19 mouse cellular contexts compared by ENCODE assay signal in genomic region chr2:19452531-19453055, GRCm38 (mm10). TPM values are rescaled to one million over a fixed set of nuclear protein-coding genes. Genes with fewer than 3 reads are reported as not detected.
DNase-seq lines count a peak whose midpoint lies in the region; ATAC-seq and TF ChIP-seq lines count a peak whose summit lies in the region.
"Had no signal": no experiment of that assay in that cellular context is flagged by ENCODE, and none has a peak within 500 bp of the region (broad histone marks: within the 10 kb centered on the region; RNA-seq: fewer than 3 reads in every experiment).

No protein-coding gene starts in this region.

- H3K9me3 ChIP-seq in forebrain, embryonic 13.5 days (replicated peaks), result no peaks in the 10 kb centered on the region
- H3K9me3 ChIP-seq in forebrain, embryonic 16.5 days (ENCODE audit: control insufficient read depth, low read length), result no peaks in the 10 kb centered on the region
- no peaks in the 10 kb centered on the region for H3K9me3 ChIP-seq in ES-E14 (ENCODE audit: control insufficient read depth, insufficient read depth, low read depth, low read length)
- no peaks in the 10 kb centered on the region for H3K9me3 ChIP-seq in hindbrain, embryonic 12.5 days (replicated peaks)
- no peaks in the 10 kb centered on the region for H3K9me3 ChIP-seq in limb, embryonic 13.5 days
- H3K9me3 ChIP-seq: heart, embryonic 15.5 days; intestine, embryonic 15.5 days; liver, embryonic 12.5 days had no signal

- WGBS in forebrain, embryonic 13.5 days, result under 1% methylated on average over 19 of the region's 19 CpGs
- WGBS in forebrain, embryonic 16.5 days, result under 1% methylated on average over 19 of the region's 19 CpGs
- WGBS in hindbrain, embryonic 12.5 days, result under 1% methylated on average over 19 of the region's 19 CpGs
- 2% methylated on average over 19 of the region's 19 CpGs for WGBS in limb, embryonic 13.5 days

- in situ Hi-C loops in ES-E14 (cut with MboI; ENCODE audit: low sequenced_read_pairs in 2 of 2, unreplicated experiment in 2 of 2), result no loop called here

- H3K27me3 ChIP-seq in forebrain, embryonic 13.5 days, result peaks cover 100% of the 10 kb centered on the region
- H3K27me3 ChIP-seq in forebrain, embryonic 16.5 days (replicated peaks; ENCODE audit: control insufficient read depth, insufficient read depth, low read length), result peaks cover 82% of the 10 kb centered on the region
- peaks cover 99% of the 10 kb centered on the region for H3K27me3 ChIP-seq in hindbrain, embryonic 12.5 days
- H3K27me3 ChIP-seq in limb, embryonic 13.5 days, result peaks cover 99% of the 10 kb centered on the region

- H3K4me3 ChIP-seq in forebrain, embryonic 13.5 days, result peak overlapping the region; percentile 9
- no peak overlapping the region for H3K4me3 ChIP-seq in forebrain, embryonic 16.5 days (replicated peaks; ENCODE audit: low read length)
- H3K4me3 ChIP-seq in ES-E14 (ENCODE audit: insufficient read depth in 1 of 2, low read depth in 1 of 2, low read length in 2 of 2, poor library complexity in 1 of 2, severe bottlenecking in 1 of 2), result peak overlapping the region; percentile 61 to 74
- H3K4me3 ChIP-seq in hindbrain, embryonic 12.5 days, result peak overlapping the region; percentile 22
- peak overlapping the region; percentile 21 for H3K4me3 ChIP-seq in limb, embryonic 13.5 days
- H3K4me3 ChIP-seq: heart, embryonic 15.5 days; intestine, embryonic 15.5 days; liver, embryonic 12.5 days had no signal

- peaks cover 37% of the 10 kb centered on the region for H3K4me1 ChIP-seq in forebrain, embryonic 13.5 days
- H3K4me1 ChIP-seq in forebrain, embryonic 16.5 days (replicated peaks; ENCODE audit: control insufficient read depth, insufficient read depth, low read length), result peaks cover 35% of the 10 kb centered on the region
- H3K4me1 ChIP-seq in ES-E14 (ENCODE audit: control insufficient read depth in 2 of 2, insufficient read depth in 2 of 2, low read length in 2 of 2, poor library complexity in 1 of 2), result no peaks in the 10 kb centered on the region; a peak in 1 of 4 replicates
- H3K4me1 ChIP-seq in hindbrain, embryonic 12.5 days, result peaks cover 13% of the 10 kb centered on the region
- peaks cover 37% of the 10 kb centered on the region for H3K4me1 ChIP-seq in limb, embryonic 13.5 days
- H3K4me1 ChIP-seq: intestine, embryonic 15.5 days; liver, embryonic 12.5 days had no signal

- H3K4me2 ChIP-seq in forebrain, embryonic 13.5 days, result peak overlapping the region; percentile 31
- H3K4me2 ChIP-seq in forebrain, embryonic 16.5 days (ENCODE audit: low read length), result no peak overlapping the region
- peak overlapping the region; percentile 41 for H3K4me2 ChIP-seq in hindbrain, embryonic 12.5 days (replicated peaks)
- peak overlapping the region; percentile 42 for H3K4me2 ChIP-seq in limb, embryonic 13.5 days (replicated peaks)
- H3K4me2 ChIP-seq: heart, embryonic 15.5 days; intestine, embryonic 15.5 days; liver, embryonic 12.5 days had no signal

- no peak overlapping the region for H3K27ac ChIP-seq in forebrain, embryonic 13.5 days
- no peak overlapping the region for H3K27ac ChIP-seq in forebrain, embryonic 16.5 days (ENCODE audit: low read length)
- H3K27ac ChIP-seq in ES-E14 (ENCODE audit: insufficient read depth, low read depth, low read length, poor library complexity, severe bottlenecking), result no peak overlapping the region
- H3K27ac ChIP-seq in hindbrain, embryonic 12.5 days, result no peak overlapping the region
- H3K27ac ChIP-seq in limb, embryonic 13.5 days, result no peak overlapping the region
- H3K27ac ChIP-seq: heart, embryonic 15.5 days; intestine, embryonic 15.5 days; liver, embryonic 12.5 days had no signal

- H3K36me3 ChIP-seq in forebrain, embryonic 13.5 days (ENCODE audit: poor library complexity, severe bottlenecking), result no peaks in the 10 kb centered on the region
- no peaks in the 10 kb centered on the region for H3K36me3 ChIP-seq in forebrain, embryonic 16.5 days (ENCODE audit: control insufficient read depth, insufficient read depth)
- H3K36me3 ChIP-seq in ES-E14 (ENCODE audit: control insufficient read depth, insufficient read depth, low read length, poor library complexity, severe bottlenecking), result no peaks in the 10 kb centered on the region
- no peaks in the 10 kb centered on the region for H3K36me3 ChIP-seq in hindbrain, embryonic 12.5 days
- H3K36me3 ChIP-seq in limb, embryonic 13.5 days, result no peaks in the 10 kb centered on the region
- H3K36me3 ChIP-seq: heart, embryonic 15.5 days; intestine, embryonic 15.5 days; liver, embryonic 12.5 days had no signal

- DNase-seq in ES-E14 (ENCODE audit: low read depth, low spot score), result no peak
- no peak for DNase-seq in adrenal gland, postnatal 14 days
- no peak for DNase-seq in urinary bladder, postnatal 10 days (ENCODE audit: low spot score)
- no peak for DNase-seq in right cerebral cortex, adult 2 months (ENCODE audit: low spot score in 2 of 2)
- DNase-seq: cerebellum, postnatal 36 days; right cerebral cortex, postnatal 25 days; thymus, adult 2 months had no signal

- ATAC-seq in forebrain, embryonic 13.5 days, result no peak
- ATAC-seq in forebrain, embryonic 16.5 days, result no peak
- ATAC-seq in hindbrain, embryonic 12.5 days (ENCODE audit: low FRiP score), result no peak
- no peak for ATAC-seq in limb, embryonic 13.5 days (ENCODE audit: low FRiP score, low read depth)
- ATAC-seq: liver, embryonic 12.5 days had no signal

- no peak overlapping the region for H3K9ac ChIP-seq in forebrain, embryonic 13.5 days
- no peak overlapping the region for H3K9ac ChIP-seq in forebrain, embryonic 16.5 days (replicated peaks; ENCODE audit: low read depth, low read length)
- H3K9ac ChIP-seq in ES-E14 (ENCODE audit: insufficient read depth, low read depth, low read length, poor library complexity, severe bottlenecking), result peak overlapping the region; percentile 46
- H3K9ac ChIP-seq in hindbrain, embryonic 12.5 days, result peak overlapping the region; percentile 18; the same call in 1 of the 2 replicates
- no peak overlapping the region for H3K9ac ChIP-seq in limb, embryonic 13.5 days
- H3K9ac ChIP-seq: heart, embryonic 15.5 days; intestine, embryonic 15.5 days; liver, embryonic 12.5 days had no signal

TF ChIP-seq in ES-E14, 5 proteins besides CTCF, POLR2A, EP300 and RAD21:
- TF ChIP-seq ZNF384 (IDR thresholded peaks at IDR 0.05; ENCODE audit: low read depth, low read length) (no peak), CHD2 (IDR thresholded peaks at IDR 0.05; ENCODE audit: low read depth, low read length) (no peak), HCFC1 (IDR thresholded peaks at IDR 0.05; ENCODE audit: borderline replicate concordance, insufficient read depth, low read length) (no peak), MAFK (IDR thresholded peaks at IDR 0.05; ENCODE audit: insufficient read depth, low read depth, low read length) (no peak), ZC3H11A (IDR thresholded peaks at IDR 0.05; ENCODE audit: borderline replicate concordance, low read depth, low read length) (no peak)
TF ChIP-seq in ES-E14: peak in this region for 0.

RNA-seq across cellular contexts. Expression of gene Ptf1a, which starts 7.1 kb away (rescaled TPM):
- polyA plus RNA-seq in forebrain, embryonic 13.5 days (2015; fragmentation: Nextera tagmentation; extraction: Ambion mirVana), result 0.24 and 0.36 TPM in 2 replicates
- polyA plus RNA-seq in forebrain, embryonic 16.5 days (2015; fragmentation: Nextera tagmentation; extraction: Ambion mirVana), result not detected in 2 replicates
- not detected in 2 replicates for total RNA-seq in ES-E14 (2012; rRNA removed)
- 6.3 and 7.1 TPM in 2 replicates for polyA plus RNA-seq in hindbrain, embryonic 12.5 days (2016; fragmentation: Nextera tagmentation; extraction: Ambion mirVana)
- not detected in 2 replicates for polyA plus RNA-seq in limb, embryonic 13.5 days (2015; fragmentation: Nextera tagmentation; extraction: Ambion mirVana)
- total RNA-seq in adrenal gland, postnatal 14 days (2021), result not detected in 2 replicates
- total RNA-seq: layer of hippocampus, postnatal 25 days; megakaryocyte-erythroid progenitor cell, adult 5-6 weeks; MEL had no signal
- polyA plus RNA-seq: gonadal fat pad, adult 2 months; heart, embryonic 15.5 days; liver, embryonic 12.5 days; lung, embryonic 16.5 days had no signal

Comparison
In these comparisons a context has a peak if more than half of its experiments do, and no peak if none do; other contexts are left out.
1. H3K9ac ChIP-seq: peak in ES-E14 (single experiment) and hindbrain, embryonic 12.5 days (single experiment); none in forebrain, embryonic 13.5 days (single experiment), forebrain, embryonic 16.5 days (single experiment) and limb, embryonic 13.5 days (single experiment).